Mouse (Mus musculus) brain, embryonic 14.5 days (tissue): ENCODE measurements around the gene D6Ertd527e. TPM values are rescaled to one million over a fixed set of nuclear protein-coding genes. Genes with fewer than 3 reads are reported as not detected.

Experiments used
- DNase-seq: peaks from one replicate; pipeline ENCODE4 v3.0.0-alpha.2; 2011; ENCODE audit warnings: low read depth
- CTCF ChIP-seq: fragments of 200-500 bp; IDR thresholded peaks from 2 replicates; pipeline ENCODE4 v1.5.1; 2012; ENCODE audit warnings: inconsistent platforms, mild to moderate bottlenecking, moderate library complexity, borderline replicate concordance; ENCODE audit not compliant: insufficient read depth, insufficient read length; ENCODE audit errors: extremely low read depth
- POLR2A ChIP-seq: fragments of 200-500 bp; IDR thresholded peaks from 2 replicates; pipeline ENCODE4 v1.6.1; 2012; ENCODE audit warnings: mild to moderate bottlenecking, inconsistent platforms, borderline replicate concordance; ENCODE audit not compliant: poor library complexity, insufficient read depth, insufficient read length, severe bottlenecking; ENCODE audit errors: extremely low read depth
- polyA plus RNA-seq: library from polyadenylated mRNA; depleted of rRNA; stranded (reverse); fragments of >200 nt; gene quantifications from 2 replicates; pipeline ENCODE4 v1.2.3, GENCODE M21; 2012

The D6Ertd527e gene
- polyA plus RNA-seq, 1 experiment = 0.51 TPM

DNA sequence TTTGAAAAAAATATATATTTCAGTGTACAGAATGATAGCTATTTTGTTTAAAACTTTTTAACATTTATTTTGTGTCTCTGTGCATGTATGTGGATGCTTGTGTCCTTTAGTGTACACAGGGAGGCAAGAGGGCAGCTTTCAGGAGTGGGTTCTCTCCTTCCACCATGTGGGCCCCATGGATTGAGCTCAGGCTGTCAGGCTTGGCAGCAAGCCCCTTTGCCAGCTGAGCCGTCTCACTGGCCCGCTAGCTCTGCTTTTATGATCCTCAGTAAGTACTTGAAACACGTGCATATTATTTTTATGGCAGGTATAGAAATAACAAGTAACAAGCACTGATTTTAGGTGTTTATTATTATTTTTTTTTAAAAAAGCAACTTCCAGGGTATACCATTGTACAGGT is 29.0 kb downstream of the D6Ertd527e start:
- peak; percentile 15 for DNase-seq
- TF ChIP-seq CTCF (no peak), POLR2A (no peak)

DNA sequence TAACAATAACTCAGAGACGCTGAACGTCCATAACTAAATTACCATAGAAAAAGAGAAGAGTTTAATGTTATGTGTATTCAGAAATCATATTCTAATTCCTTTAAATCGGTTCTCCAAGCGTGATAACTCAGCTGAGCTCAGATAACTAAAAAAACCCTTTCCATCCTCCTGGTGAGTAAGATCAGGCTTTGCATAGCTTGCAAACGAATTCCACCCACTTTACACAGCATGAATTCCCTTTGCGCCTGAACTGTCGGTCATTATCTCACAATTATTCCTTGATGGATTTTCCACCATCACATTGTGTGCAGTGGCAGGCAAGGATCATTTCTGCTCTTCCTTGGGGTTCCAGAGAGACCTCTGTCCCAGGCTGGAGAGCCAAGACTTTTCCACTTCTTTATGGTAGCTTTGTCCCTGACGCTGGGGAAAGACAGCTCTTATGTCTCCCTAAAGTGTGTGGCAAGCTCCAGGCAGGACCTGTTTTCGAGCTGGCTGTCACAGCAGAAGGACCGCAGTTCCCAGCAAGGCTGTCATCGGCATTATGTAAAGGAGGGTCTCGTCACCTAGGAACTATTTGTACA is 29.5 kb downstream of the D6Ertd527e start:
- no peak for TF ChIP-seq POLR2A
- TF ChIP-seq CTCF = no peak
- DNase-seq = peak; percentile 39

DNA sequence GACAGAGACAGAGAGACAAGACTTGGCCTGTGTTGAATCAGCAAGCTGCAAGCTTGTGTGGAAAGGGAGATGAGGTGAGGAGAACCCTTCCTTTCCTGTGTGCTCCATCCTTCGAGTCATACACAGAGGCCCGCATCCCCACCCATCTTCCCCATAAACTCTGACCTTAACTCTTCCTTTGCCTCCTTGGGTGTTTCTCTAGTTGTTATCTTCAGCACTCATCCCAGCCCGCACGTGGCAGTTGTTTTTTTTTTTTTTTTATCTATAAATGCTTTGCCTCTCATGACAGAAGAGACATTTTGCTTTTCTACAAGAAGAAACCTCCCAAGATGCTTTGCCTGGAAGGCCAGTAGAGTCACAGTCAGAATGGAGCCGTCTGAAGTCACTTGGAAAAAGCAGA is 33.9 kb downstream of the D6Ertd527e start:
- TF ChIP-seq POLR2A (no peak), CTCF (no peak)

DNA sequence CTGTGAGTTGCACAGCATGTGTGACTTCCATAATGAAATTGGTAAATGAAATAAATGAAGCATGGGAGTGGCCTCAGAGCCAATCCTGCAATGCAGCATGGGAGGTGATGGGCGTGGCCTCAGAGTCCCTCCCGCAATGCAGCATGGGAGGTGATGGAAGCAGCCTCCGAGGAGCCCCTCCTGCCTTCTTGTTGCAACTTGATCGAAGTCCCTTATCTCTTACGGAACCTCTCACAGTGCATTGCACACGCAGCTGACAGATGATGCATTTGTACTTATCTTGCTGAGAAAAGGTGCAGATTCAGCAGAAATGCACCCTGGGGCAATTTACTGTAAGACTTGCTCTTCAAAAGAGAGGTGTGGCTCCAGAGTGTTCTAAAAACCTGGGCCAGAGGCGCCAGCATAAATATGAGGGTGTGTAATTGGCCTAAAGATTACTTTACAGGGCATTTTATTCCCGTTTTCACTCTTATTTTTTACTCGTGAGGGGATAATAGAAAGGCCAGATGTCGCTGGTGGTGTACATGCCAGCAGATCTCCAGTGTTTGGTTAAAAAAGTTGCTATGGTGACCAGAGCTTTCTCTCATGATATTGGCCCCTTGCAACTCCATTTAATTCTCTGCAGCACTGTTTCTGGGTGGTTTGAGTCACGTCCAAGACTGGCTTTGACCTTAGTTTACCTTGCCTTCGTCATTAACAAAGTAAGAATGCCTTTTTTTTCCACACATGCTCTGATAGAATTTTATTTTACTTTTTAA is 35.4 kb downstream of the D6Ertd527e start:
- TF ChIP-seq POLR2A (no peak), CTCF (no peak)
- DNase-seq = peak; percentile 33

More for the DNA sequence above, 33.9 kb downstream of the D6Ertd527e start:
- no peak for DNase-seq

DNA sequence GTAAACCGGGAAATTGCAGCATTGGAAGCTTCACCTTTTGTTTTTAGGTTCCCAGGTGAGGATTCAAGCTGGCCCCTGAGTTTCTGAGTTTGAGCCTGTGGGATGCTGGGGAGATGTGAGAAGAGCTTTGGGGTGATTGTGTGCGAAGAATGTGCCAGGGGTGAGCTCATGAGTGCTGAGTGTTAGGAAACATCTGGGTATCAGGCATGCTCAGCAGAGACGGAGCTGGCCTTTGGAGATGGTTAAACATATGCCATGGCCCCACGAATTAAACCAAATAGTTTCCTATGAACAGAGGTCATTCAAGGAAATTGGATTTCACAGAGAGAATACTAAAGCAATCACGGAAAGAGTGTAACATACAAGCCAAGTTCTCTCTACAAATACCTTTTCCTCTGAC is 37.7 kb downstream of the D6Ertd527e start:
- DNase-seq = no peak
- TF ChIP-seq POLR2A (no peak), CTCF (no peak)

DNA sequence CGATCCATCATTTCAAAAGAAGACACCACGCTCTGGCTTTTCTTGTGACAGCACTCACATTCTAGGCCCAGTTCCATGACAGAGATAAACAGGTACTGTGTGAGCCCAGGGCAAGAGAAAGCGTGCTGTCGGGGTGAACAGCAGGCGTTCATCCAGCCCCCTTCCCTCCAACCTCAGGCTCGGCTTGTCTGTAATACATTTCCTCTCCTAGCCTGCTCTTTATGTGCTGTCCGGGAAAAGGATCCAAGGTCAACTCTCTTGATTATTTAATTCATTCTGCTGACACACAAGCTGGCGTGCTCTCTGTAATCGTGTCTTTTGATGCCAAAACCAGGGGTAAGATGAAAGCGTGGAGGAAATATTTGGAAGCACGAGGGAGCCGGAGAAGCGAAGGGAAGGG is 39.0 kb downstream of the D6Ertd527e start:
- no peak for TF ChIP-seq CTCF
- TF ChIP-seq POLR2A = no peak
- DNase-seq = peak; percentile 47

DNA sequence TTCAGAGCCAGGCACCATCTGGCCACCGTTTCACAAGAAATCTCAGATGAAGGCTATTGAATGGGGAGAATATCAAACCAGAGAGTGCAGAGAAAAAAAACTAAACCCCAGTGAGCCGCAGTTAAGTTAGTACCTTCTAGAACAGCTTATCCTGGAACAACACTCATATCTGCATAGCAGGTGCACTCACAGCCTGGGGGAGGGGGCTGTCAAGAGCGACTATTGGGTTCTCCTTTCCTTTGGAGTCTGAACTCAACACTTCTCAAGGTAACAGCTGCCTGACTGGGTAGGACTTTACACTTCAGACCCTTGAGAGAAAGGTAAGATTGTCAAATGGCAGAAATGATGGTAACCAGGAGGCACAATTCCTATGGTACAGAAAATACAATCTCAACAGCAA is 43.4 kb downstream of the D6Ertd527e start:
- no peak for TF ChIP-seq CTCF
- DNase-seq = no peak

DNA sequence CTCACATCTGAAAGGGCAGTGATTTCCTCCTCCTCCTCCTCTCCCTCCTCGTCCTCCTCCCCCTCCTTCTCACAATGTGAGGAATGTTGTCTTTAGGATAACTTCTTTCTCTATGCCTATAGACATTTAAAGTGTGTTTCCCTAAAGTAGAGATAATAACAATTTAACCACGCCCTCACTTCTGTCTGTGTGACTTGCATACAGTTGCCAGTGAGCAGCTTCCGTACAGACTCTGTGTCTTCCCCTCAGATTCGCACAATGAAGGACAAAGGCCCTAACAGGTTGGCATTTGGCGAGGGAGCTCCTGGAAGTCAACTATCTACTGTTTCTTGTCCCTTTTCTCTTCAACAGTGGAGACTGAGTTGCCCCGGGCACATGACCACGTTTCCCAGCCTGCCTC is 45.9 kb downstream of the D6Ertd527e start:
- no peak for TF ChIP-seq CTCF
- no peak for TF ChIP-seq POLR2A
- DNase-seq = no peak

DNA sequence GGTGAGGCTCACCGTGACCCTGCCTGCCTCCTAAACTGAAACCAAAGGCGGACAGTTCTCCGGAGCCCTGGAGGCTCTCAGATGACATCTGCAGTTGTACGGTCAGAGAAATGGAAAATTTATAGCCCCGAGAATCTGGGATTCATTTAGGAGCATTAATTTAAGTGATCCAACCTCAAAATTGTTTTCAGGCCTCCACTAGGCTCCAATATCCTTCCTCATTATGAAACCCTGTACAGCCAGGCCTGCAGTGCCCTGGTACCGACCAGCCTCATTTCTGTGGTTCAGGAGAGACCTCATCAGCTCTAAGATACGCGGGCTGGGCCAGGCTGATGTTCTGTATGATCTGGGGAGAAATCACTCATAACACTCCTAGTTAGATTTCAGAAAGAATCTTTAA is 46.9 kb downstream of the D6Ertd527e start:
- DNase-seq = no peak
- no peak for TF ChIP-seq CTCF
- TF ChIP-seq POLR2A = no peak

DNA sequence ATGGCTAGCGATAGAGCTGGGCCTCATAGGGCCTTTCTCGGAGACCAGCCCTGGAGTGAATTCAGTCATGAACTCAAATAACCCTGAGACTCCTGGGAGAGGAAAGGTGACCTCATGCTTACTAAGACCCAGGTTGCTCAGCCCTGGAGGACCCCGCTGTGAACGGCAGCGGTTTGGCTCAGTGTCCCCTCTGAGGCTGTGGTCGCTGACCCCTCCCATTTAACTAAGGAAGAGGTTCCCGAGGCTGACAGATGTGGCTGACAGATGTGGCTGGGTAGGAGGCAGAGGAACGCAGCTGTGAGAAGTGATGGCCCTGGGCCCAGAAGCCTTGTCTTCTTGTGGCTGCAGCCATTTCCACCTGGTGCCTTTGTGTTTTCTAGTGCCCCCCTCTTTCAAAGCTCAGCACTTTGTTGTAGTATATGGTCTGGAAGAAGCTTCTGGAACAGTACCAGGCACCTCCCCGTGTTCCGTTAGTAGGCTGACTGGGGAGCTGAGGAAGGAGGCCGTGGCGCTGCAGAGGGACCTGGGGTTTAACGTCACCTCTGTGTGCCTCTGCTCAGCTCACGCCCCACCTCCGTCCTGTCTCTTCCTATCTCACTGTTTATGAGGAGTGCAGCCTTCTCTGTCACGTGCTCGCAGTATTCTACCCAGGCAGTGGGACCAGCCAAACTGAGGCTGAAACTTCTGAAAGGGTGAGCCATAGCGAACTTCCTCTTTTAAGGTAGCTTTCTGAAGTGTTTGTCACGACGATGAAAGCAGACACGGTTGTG is 48.1 kb downstream of the D6Ertd527e start:
- no peak for DNase-seq
- TF ChIP-seq POLR2A (no peak), CTCF (no peak)

DNA sequence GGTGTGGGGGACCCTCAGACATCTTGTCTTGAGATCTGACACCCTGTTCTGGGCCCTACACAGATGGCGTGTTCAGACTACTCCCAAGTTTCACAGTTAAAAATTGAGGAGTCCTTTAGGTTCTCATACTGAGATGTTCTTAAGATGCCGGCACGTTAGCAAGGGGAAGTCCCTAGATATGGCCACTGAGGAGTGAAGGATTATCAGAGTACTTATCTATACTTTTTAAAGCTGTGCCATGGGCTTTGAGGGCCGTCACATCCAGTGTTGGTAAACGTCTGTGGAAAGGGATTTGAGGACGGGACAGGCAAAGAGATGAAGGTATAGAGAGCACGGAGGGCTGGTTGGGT is 48.7 kb downstream of the D6Ertd527e start:
- no peak for DNase-seq
- no peak for TF ChIP-seq POLR2A
- TF ChIP-seq CTCF = no peak
